Mouse (Mus musculus) bone marrow macrophage, adult 2 months (primary cell): Measurements from ENCODE around the gene Btg1. TPM values are rescaled to one million over a fixed set of nuclear protein-coding genes. Genes with fewer than 3 reads are reported as not detected.

Experiments used
- H3K27ac ChIP-seq: 2 replicates; pipeline ENCODE4 v1.5.1; 2012; ENCODE audit warnings: low read depth, low read length; ENCODE audit not compliant: insufficient read depth
- H3K4me1 ChIP-seq: 2 replicates; pipeline ENCODE4 v1.6.1; 2012; ENCODE audit warnings: low read length; ENCODE audit not compliant: control insufficient read depth, insufficient read depth
- H3K4me3 ChIP-seq: 2 replicates; pipeline ENCODE4 v1.5.1; 2012; ENCODE audit warnings: mild to moderate bottlenecking, low read length, moderate library complexity; ENCODE audit not compliant: insufficient read depth
- CTCF ChIP-seq: IDR thresholded peaks from 2 replicates; pipeline ENCODE4 v1.5.1; 2012; ENCODE audit warnings: low read depth, mild to moderate bottlenecking, low read length, moderate library complexity
- POLR2A ChIP-seq: IDR thresholded peaks from 2 replicates; pipeline ENCODE4 v1.6.1; 2012; ENCODE audit warnings: mild to moderate bottlenecking, low read depth, low read length, borderline replicate concordance
- polyA plus RNA-seq: library from polyadenylated mRNA; stranded (reverse); fragments of >200 nt; gene quantifications from 2 replicates; pipeline ENCODE4 v1.2.4, GENCODE M21; 2012; ENCODE audit not compliant: missing spikeins, insufficient read depth, insufficient read length

The Btg1 gene
- polyA plus RNA-seq, 1 experiment, result 175 TPM

GRCm38 (mm10) chr10:96645183-96645582 lies 28.4 kb downstream of the Btg1 start:
- TF ChIP-seq CTCF (no peak), POLR2A (no peak)
- peaks cover 15% of the 10 kb centered on the region for H3K4me1 ChIP-seq
- no peak overlapping the region for H3K4me3 ChIP-seq
- no peak overlapping the region for H3K27ac ChIP-seq

DNA sequence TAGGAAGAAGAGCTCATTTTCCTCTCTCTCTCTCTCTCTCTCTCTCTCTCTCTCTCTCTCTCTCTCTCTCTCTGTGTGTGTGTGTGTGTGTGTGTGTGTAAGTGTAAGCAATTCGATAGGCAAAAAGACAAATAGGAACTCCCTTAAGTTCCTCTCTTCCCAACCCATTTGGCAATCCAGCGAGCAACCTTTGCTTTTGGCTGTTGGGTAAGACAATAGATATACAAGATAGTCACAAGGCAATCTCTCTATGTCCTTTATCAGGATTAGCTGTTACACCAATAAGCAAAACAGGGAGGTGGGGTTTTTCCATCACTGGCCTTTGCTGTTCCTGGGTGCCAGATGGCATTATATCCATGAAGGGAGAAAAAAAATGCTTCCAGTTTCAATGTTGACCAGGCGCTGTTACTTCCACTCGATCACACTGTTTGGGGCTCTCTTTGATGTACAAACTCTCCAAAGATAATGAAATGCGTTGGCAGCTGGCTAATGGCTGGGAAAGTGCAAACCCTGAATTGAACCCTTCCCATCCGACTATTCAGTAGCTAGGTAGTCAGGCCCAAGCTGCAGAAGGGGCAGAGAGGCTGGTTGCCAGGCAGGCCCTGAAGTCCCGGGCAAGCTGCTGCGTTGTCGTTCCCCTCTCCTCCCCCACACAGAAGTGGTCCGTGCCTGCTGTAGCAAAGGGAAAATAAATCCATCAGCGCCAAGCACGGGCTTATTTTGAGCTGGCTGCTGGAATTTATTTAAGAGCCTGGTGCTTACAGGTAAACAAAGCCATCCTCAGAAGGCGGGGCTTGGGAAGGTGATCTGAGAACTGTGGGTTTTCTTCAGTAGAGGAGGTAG lies 29.4 kb downstream of the Btg1 start:
- TF ChIP-seq CTCF (no peak), POLR2A (no peak)
- Histone ChIP-seq H3K4me1 (peaks cover 15% of the 10 kb centered on the region), H3K27ac (no peak overlapping the region), H3K4me3 (no peak overlapping the region)

DNA sequence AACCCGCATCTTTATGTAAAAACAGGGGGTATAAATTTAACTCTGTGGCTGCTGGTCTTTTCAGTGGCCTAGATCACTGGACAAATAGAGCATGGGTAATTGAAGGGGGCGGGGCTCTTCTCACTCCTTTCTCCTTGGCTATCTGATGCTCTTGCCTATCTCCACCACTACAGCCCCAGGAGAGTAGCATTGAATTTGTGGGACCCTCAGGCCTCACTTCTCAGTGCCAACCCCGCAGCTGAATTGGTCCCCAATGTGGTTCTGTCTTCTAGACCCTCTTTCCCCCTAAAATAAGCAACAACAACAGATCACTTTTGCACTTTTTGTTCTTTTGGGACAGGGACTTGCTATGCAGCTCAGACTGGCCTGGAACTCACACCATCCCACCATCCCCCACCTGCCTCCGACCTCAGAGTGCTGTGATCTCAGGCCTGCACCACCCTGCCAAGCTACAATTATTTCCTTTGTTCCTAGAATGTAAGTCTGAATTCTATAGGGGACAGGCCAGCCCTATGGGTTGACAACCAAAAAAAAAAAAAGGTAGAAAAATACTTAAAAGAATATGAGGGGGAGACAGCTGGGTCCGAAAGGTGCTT lies 30.2 kb downstream of the Btg1 start:
- Histone ChIP-seq H3K4me3 (no peak overlapping the region), H3K4me1 (peaks cover 15% of the 10 kb centered on the region), H3K27ac (no peak overlapping the region)
- TF ChIP-seq CTCF (no peak), POLR2A (no peak)

DNA sequence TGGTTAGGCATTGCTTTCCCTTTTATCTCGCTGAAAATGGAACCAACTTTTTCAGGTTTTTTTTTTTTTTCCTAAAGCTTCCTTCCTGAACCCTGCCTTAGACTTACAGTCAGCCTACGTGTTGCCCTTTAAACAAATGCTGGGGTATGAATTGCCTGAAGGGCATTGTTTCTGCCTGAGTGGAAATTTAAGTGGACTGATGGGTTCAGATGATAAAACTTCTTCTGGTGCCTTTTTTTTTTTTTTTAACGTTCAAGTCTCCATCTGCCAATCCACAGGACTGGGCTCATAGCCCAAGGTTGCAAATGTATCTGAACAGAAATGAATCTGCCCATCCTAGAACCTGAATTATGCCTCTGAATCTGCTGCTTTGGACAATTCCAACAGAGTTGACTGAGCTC lies 31.4 kb downstream of the Btg1 start:
- Histone ChIP-seq H3K27ac (no peak overlapping the region), H3K4me1 (peaks cover 15% of the 10 kb centered on the region), H3K4me3 (no peak overlapping the region)
- TF ChIP-seq CTCF, result no peak
- TF ChIP-seq POLR2A, result no peak

- TF ChIP-seq POLR2A, result no peak
- TF ChIP-seq CTCF, result no peak
- no peak overlapping the region for H3K27ac ChIP-seq
- H3K4me3 ChIP-seq, result no peak overlapping the region
- peaks cover 17% of the 10 kb centered on the region for H3K4me1 ChIP-seq
Observed at GRCm38 (mm10) chr10:96649524-96649923, 32.7 kb downstream of the Btg1 start.

- TF ChIP-seq CTCF, result no peak
- TF ChIP-seq POLR2A, result no peak
- Histone ChIP-seq H3K4me3 (no peak overlapping the region), H3K27ac (no peak overlapping the region), H3K4me1 (peaks cover 17% of the 10 kb centered on the region)
Observed at GRCm38 (mm10) chr10:96652372-96652771, 35.6 kb downstream of the Btg1 start.

GRCm38 (mm10) chr10:96653030-96653429 lies 36.2 kb downstream of the Btg1 start:
- H3K4me3 ChIP-seq, result no peak overlapping the region
- no peak for TF ChIP-seq POLR2A
- TF ChIP-seq CTCF, result no peak
- H3K4me1 ChIP-seq, result peaks cover 17% of the 10 kb centered on the region
- no peak overlapping the region for H3K27ac ChIP-seq

- peaks cover 17% of the 10 kb centered on the region for H3K4me1 ChIP-seq
- no peak for TF ChIP-seq CTCF
- no peak for TF ChIP-seq POLR2A
- H3K27ac ChIP-seq, result no peak overlapping the region
- H3K4me3 ChIP-seq, result no peak overlapping the region
Observed at GRCm38 (mm10) chr10:96654079-96654478, 37.3 kb downstream of the Btg1 start.

DNA sequence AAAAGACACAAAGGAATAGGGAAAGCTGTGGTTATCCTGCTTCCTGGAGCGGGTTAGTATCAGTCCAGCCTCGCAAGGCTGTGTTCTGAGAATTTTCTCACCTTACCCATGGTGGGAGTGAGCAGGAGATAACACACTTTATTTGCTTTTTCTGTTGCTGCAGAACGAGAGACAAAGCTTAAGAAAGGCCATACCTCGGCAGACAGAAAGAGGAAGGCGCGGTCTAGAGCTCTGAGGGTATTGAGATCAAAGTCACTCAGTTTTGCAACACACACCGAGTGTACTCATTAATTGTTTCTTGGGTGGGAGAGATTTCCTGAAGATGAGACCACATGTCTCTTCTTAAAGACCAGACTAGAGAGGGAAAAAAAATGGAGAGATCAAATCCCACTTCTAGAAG lies 37.8 kb downstream of the Btg1 start:
- TF ChIP-seq CTCF (no peak), POLR2A (no peak)
- H3K27ac ChIP-seq, result no peak overlapping the region
- peaks cover 17% of the 10 kb centered on the region for H3K4me1 ChIP-seq
- H3K4me3 ChIP-seq, result no peak overlapping the region

DNA sequence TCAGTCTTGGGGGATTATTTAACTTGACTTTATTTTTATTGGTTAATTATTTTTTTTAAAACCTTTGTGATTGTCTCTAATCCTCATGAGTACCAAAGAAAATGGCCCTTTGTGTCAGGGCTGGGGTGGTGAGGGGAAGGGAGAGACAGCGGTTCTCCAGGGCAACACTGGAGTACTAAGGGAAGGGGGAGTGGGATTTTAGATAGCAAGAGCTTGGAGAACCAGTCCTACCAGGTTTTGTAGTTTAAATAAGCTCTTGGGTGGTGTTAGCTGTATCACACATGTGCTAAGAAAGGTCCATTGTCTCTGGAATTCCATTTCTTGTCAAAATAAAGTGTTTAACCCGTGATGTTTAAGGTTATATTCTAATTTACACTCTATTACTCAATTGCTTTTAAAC lies 38.3 kb downstream of the Btg1 start:
- Histone ChIP-seq H3K4me1 (peaks cover 17% of the 10 kb centered on the region), H3K4me3 (no peak overlapping the region), H3K27ac (no peak overlapping the region)
- TF ChIP-seq CTCF, result no peak
